Mouse (Mus musculus) small intestine, adult 2 months (tissue): Measurements from ENCODE around the gene Meis2.

Experiments
- CTCF ChIP-seq: fragments of 200-500 bp; IDR thresholded peaks from 2 replicates; pipeline ENCODE4 v1.5.1; 2012; ENCODE audit warnings: low read depth, mild to moderate bottlenecking, control low read depth, inconsistent platforms, low read length, moderate library complexity, mixed read lengths; ENCODE audit not compliant: insufficient replicate concordance, insufficient read length; ENCODE audit errors: extremely low read depth
- POLR2A ChIP-seq: fragments of 200-500 bp; IDR thresholded peaks from 2 replicates; pipeline ENCODE4 v1.6.1; 2012; ENCODE audit warnings: low read depth, mild to moderate bottlenecking, control low read depth, inconsistent platforms, low read length, moderate library complexity

DNA sequence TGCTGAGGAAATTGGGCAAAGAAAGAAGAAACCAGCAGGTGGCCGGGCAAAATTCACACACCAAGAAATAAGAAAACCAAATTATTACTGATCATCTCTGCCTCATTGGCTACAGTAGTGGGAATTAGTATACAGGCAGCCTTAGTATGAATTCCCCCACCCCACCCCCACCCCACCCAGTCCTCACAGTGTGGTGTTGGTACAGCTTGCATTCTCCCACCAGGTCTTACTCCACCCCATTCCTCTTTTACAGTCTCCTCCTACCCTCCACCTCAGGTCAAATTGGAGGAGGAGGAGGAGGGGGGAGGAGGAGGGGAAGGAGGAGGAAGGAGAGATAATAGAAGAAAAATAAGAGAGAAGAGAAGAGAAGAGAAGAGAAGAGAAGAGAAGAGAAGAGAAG, 6.0 kb downstream of the Meis2 start:
- TF ChIP-seq POLR2A (no peak), CTCF (no peak)
